ENCODE assay signal across 15 mouse cellular contexts in the genomic region with DNA sequence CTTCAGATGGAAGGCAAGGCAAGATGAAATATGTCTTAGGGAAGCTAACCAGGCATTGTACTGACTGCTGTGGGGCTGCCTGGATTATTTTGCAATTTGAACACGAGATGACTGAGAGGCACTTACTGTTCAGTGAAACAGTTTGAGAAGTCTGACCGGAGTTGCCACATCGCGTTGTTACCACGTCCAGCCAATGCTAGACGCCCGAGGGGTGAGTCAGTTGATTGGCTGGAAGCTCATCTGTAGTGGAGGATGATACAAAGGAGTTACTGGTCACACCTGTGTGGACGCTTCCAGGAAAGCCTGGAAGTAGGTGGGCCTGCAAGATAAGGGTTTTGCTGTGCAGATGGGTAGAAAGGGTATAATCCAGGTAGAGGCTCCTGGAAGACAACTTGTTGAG. TPM values are rescaled to one million over a fixed set of nuclear protein-coding genes. Genes with fewer than 3 reads are reported as not detected.
DNase-seq lines count a peak whose midpoint lies in the region; ATAC-seq and TF ChIP-seq lines count a peak whose summit lies in the region.
"Had no signal": no experiment of that assay in that cellular context is flagged by ENCODE, and none has a peak within 500 bp of the region (broad histone marks: within the 10 kb centered on the region; RNA-seq: fewer than 3 reads in every experiment).

No protein-coding gene starts in this region.

- no peaks in the 10 kb centered on the region for H3K9me3 ChIP-seq in forebrain, embryonic 11.5 days (ENCODE audit: control insufficient read depth, low read length)
- no peaks in the 10 kb centered on the region for H3K9me3 ChIP-seq in forebrain, embryonic 14.5 days (replicated peaks; ENCODE audit: control insufficient read depth, low read length)
- H3K9me3 ChIP-seq: heart, embryonic 13.5 days; limb, embryonic 10.5 days; midbrain, embryonic 12.5 days had no signal

- no peak for ATAC-seq in forebrain, embryonic 11.5 days (replicated peaks; ENCODE audit: low FRiP score)
- ATAC-seq in forebrain, embryonic 14.5 days: no peak
- ATAC-seq: forebrain, postnatal 0 days; intestine, postnatal 0 days had no signal

- peaks cover 39% of the 10 kb centered on the region; the same call in 1 of the 2 replicates for H3K4me1 ChIP-seq in spleen, adult 2 months (ENCODE audit: control insufficient read depth, insufficient read depth, insufficient read length)
- no peaks in the 10 kb centered on the region for H3K4me1 ChIP-seq in forebrain, embryonic 11.5 days (replicated peaks; ENCODE audit: control insufficient read depth, insufficient read depth, low read length)
- H3K4me1 ChIP-seq in forebrain, embryonic 14.5 days (ENCODE audit: control insufficient read depth, insufficient read depth, low read length): 0 out of 2 replicates have a peak, but pooled peaks cover 2% of the 10 kb centered on the region
- H3K4me1 ChIP-seq: midbrain, embryonic 12.5 days had no signal

- no peak for TF ChIP-seq CTCF in spleen, adult 2 months (IDR thresholded peaks at IDR 0.05; ENCODE audit: extremely low read depth, insufficient read depth, insufficient read length, insufficient replicate concordance)

- DNase-seq in adrenal gland, postnatal 10 days: peak; percentile 29
- DNase-seq in adrenal gland, adult 18-20 months (ENCODE audit: low spot score in 2 of 2): no peak
- DNase-seq in spleen, adult 2 months (ENCODE audit: low read depth in 1 of 2, low spot score in 2 of 2): no peak
- DNase-seq in spleen, postnatal 10 days (ENCODE audit: low spot score in 2 of 2): no peak
- DNase-seq in lung, postnatal 10 days: peak; percentile 35
- no peak for DNase-seq in T-cell, adult 2 months (ENCODE audit: low spot score)
- no peak for DNase-seq in forebrain, embryonic 11.5 days (ENCODE audit: low spot score)
- no peak for DNase-seq in forebrain, embryonic 14.5 days (ENCODE audit: low spot score)
- DNase-seq: B cell, adult 2 months; forebrain, postnatal 0 days; right cerebral cortex, postnatal 4 days had no signal

- no peak for TF ChIP-seq POLR2A in spleen, adult 2 months (IDR thresholded peaks at IDR 0.05; ENCODE audit: low read depth, low read length)

- peak overlapping the region; percentile 79 for H3K27ac ChIP-seq in spleen, adult 2 months (ENCODE audit: insufficient read depth, low read length)
- no peak overlapping the region for H3K27ac ChIP-seq in forebrain, embryonic 11.5 days (ENCODE audit: low read depth, low read length)
- H3K27ac ChIP-seq in forebrain, embryonic 14.5 days (ENCODE audit: low read depth, low read length): no peak overlapping the region
- H3K27ac ChIP-seq: heart, embryonic 13.5 days; limb, embryonic 10.5 days; midbrain, embryonic 12.5 days had no signal

- no peak overlapping the region for H3K4me3 ChIP-seq in spleen, adult 2 months (ENCODE audit: extremely low read depth, insufficient read depth, insufficient read length)
- no peak overlapping the region for H3K4me3 ChIP-seq in forebrain, embryonic 11.5 days (ENCODE audit: low read depth, low read length)
- no peak overlapping the region for H3K4me3 ChIP-seq in forebrain, embryonic 14.5 days (ENCODE audit: low read depth, low read length)
- H3K4me3 ChIP-seq: heart, embryonic 13.5 days; limb, embryonic 10.5 days; midbrain, embryonic 12.5 days had no signal

- H3K4me2 ChIP-seq in forebrain, embryonic 11.5 days (ENCODE audit: low read depth, low read length, severe bottlenecking): no peak overlapping the region
- no peak overlapping the region for H3K4me2 ChIP-seq in forebrain, embryonic 14.5 days (ENCODE audit: low read length)
- H3K4me2 ChIP-seq: heart, embryonic 13.5 days; midbrain, embryonic 12.5 days had no signal

- H3K27me3 ChIP-seq in spleen, adult 2 months (ENCODE audit: control insufficient read depth, insufficient read depth, low read length): no peaks in the 10 kb centered on the region
- H3K27me3 ChIP-seq in forebrain, embryonic 11.5 days (ENCODE audit: control insufficient read depth, insufficient read depth, low read length): no peaks in the 10 kb centered on the region
- no peaks in the 10 kb centered on the region for H3K27me3 ChIP-seq in forebrain, embryonic 14.5 days (replicated peaks; ENCODE audit: control insufficient read depth, insufficient read depth, low read length)
- H3K27me3 ChIP-seq: heart, embryonic 13.5 days; midbrain, embryonic 12.5 days had no signal

- WGBS in spleen, adult 2 months: 63% methylated on average over 8 of the region's 8 CpGs
- 87% methylated on average over 8 of the region's 8 CpGs for WGBS in forebrain, embryonic 11.5 days
- WGBS in forebrain, embryonic 14.5 days: 93% methylated on average over 8 of the region's 8 CpGs

- H3K36me3 ChIP-seq in spleen, adult 2 months (ENCODE audit: control insufficient read depth, insufficient read depth, low read length): peaks cover 14% of the 10 kb centered on the region; the same call in 1 of the 2 replicates
- H3K36me3 ChIP-seq in forebrain, embryonic 11.5 days (ENCODE audit: control insufficient read depth, insufficient read depth, low read length): no peaks in the 10 kb centered on the region; the same call in 1 of the 2 replicates
- 0 out of 2 replicates have a peak, but pooled peaks cover 2% of the 10 kb centered on the region for H3K36me3 ChIP-seq in forebrain, embryonic 14.5 days (ENCODE audit: control insufficient read depth, insufficient read depth, low read length)
- H3K36me3 ChIP-seq: midbrain, embryonic 12.5 days had no signal

- no peak overlapping the region for H3K9ac ChIP-seq in forebrain, embryonic 11.5 days (ENCODE audit: low read length)
- H3K9ac ChIP-seq in forebrain, embryonic 14.5 days (ENCODE audit: low read length): no peak overlapping the region
- H3K9ac ChIP-seq: forebrain, postnatal 0 days; heart, embryonic 13.5 days; midbrain, embryonic 12.5 days had no signal

RNA-seq across cellular contexts. Expression of gene Cflar, which starts 8.8 kb away (rescaled TPM):
- total RNA-seq in adrenal gland, postnatal 10 days (2021): 100 to 1,000 TPM; 101 to 102 TPM
- 100 to 1,000 TPM; 109 to 110 TPM for total RNA-seq in adrenal gland, adult 18-20 months (2021)
- 28.2 and 33.2 TPM in 2 replicates for polyA plus RNA-seq in spleen, adult 2 months (2012; rRNA removed)
- polyA plus RNA-seq in forebrain, embryonic 11.5 days (2014; fragmentation: Nextera tagmentation; extraction: Ambion mirVana): 21.3 and 24.1 TPM in 2 replicates
- 18.3 and 18.7 TPM in 2 replicates for polyA plus RNA-seq in forebrain, embryonic 14.5 days (2014; fragmentation: Nextera tagmentation; extraction: Ambion mirVana)

RNA-seq across cellular contexts. Expression of gene Als2cr12, which starts 24.3 kb away (rescaled TPM):
- total RNA-seq in adrenal gland, postnatal 10 days (2021): 1 to 10 TPM; 4.8 to 6.2 TPM
- total RNA-seq in adrenal gland, adult 18-20 months (2021): 1 to 10 TPM; 1.1 to 2.4 TPM
- 0.15 TPM in 1 of 2 replicates, not detected in the other for polyA plus RNA-seq in spleen, adult 2 months (2012; rRNA removed)
- not detected in 2 replicates for polyA plus RNA-seq in forebrain, embryonic 11.5 days (2014; fragmentation: Nextera tagmentation; extraction: Ambion mirVana)
- not detected in 2 replicates for polyA plus RNA-seq in forebrain, embryonic 14.5 days (2014; fragmentation: Nextera tagmentation; extraction: Ambion mirVana)
- total RNA-seq: forebrain, postnatal 0 days had no signal
- polyA plus RNA-seq: heart, embryonic 13.5 days; limb, embryonic 10.5 days; midbrain, embryonic 12.5 days had no signal

Comparison
In these comparisons a context has a peak if more than half of its experiments do, and no peak if none do; other contexts are left out.
1. DNase-seq: peak in adrenal gland, postnatal 10 days (single experiment) and lung, postnatal 10 days (single experiment); none in adrenal gland, adult 18-20 months (0 of 2), spleen, adult 2 months (0 of 2), spleen, postnatal 10 days (0 of 2), T-cell, adult 2 months (single experiment), forebrain, embryonic 11.5 days (single experiment) and forebrain, embryonic 14.5 days (single experiment).